Mouse (Mus musculus) MEL (cell line): ENCODE measurements around the gene Rarb. TPM values are rescaled to one million over a fixed set of nuclear protein-coding genes. Genes with fewer than 3 reads are reported as not detected.

ENCODE experiments used
- DNase-seq: peaks from one replicate; pipeline ENCODE4 v3.0.0; 2011; ENCODE audit warnings: low read depth, low spot score
- H3K27ac ChIP-seq: 2 replicates; pipeline ENCODE4 v1.5.1; 2012; ENCODE audit warnings: low read depth, mild to moderate bottlenecking, control low read depth, low read length, moderate library complexity; ENCODE audit not compliant: control insufficient read depth
- H3K27me3 ChIP-seq, 2 experiments: fragments of 150-350 bp in 1 of 2; sonication (generic) in 1 of 2; 2 replicates each; pipeline ENCODE4 v1.6.1; 2012; ENCODE audit warnings: low read length in 2 of 2, mild to moderate bottlenecking in 2 of 2, improper control_type of control experiment in 1 of 2, moderate library complexity in 1 of 2; ENCODE audit not compliant: insufficient read depth in 2 of 2, control insufficient read depth in 1 of 2
- H3K36me3 ChIP-seq, 2 experiments: 2 replicates each; pipeline ENCODE4 v1.6.1; 2012 to 2014; ENCODE audit warnings: low read length in 2 of 2, improper control_type of control experiment in 1 of 2, inconsistent platforms in 1 of 2, mild to moderate bottlenecking in 1 of 2; ENCODE audit not compliant: insufficient read depth in 2 of 2, control insufficient read depth in 1 of 2
- H3K4me1 ChIP-seq, 2 experiments: fragments of 150-350 bp in 1 of 2; sonication (generic) in 1 of 2; 2 replicates each; pipeline ENCODE4 v1.6.1; 2012; ENCODE audit warnings: low read length in 2 of 2, improper control_type of control experiment in 1 of 2, mild to moderate bottlenecking in 1 of 2; ENCODE audit not compliant: insufficient read depth in 2 of 2, control insufficient read depth in 1 of 2
- H3K4me3 ChIP-seq, 2 experiments: fragments of 150-350 bp in 1 of 2; sonication (generic) in 1 of 2; 2 replicates each; pipeline ENCODE4 v1.5.1; 2012; ENCODE audit warnings: low read depth in 2 of 2, low read length in 2 of 2, mild to moderate bottlenecking in 2 of 2, moderate library complexity in 2 of 2, control low read depth in 1 of 2, improper control_type of control experiment in 1 of 2; ENCODE audit not compliant: control insufficient read depth in 1 of 2, insufficient read depth in 1 of 2
- H3K79me2 ChIP-seq: 2 replicates; pipeline ENCODE4 v1.6.1; 2012; ENCODE audit warnings: mild to moderate bottlenecking, low read length, moderate library complexity; ENCODE audit not compliant: control insufficient read depth, poor library complexity, insufficient read depth
- H3K9ac ChIP-seq: 2 replicates; pipeline ENCODE4 v1.6.1; 2012; ENCODE audit warnings: low read depth, mild to moderate bottlenecking, control low read depth, low read length, moderate library complexity; ENCODE audit not compliant: control insufficient read depth, poor library complexity, severe bottlenecking
- H3K9me3 ChIP-seq: fragments of 150-350 bp; sonication (generic); replicated peaks from 2 replicates; pipeline ENCODE4 v1.6.1; 2012; ENCODE audit warnings: mild to moderate bottlenecking, low read length, improper control_type of control experiment, moderate library complexity; ENCODE audit not compliant: insufficient read depth
- BHLHE40 ChIP-seq: IDR thresholded peaks from 2 replicates; pipeline ENCODE4 v1.6.1; 2012; ENCODE audit warnings: low read depth, mild to moderate bottlenecking, inconsistent platforms, low read length, improper control_type of control experiment, borderline replicate concordance
- CHD1 ChIP-seq: IDR thresholded peaks from 2 replicates; pipeline ENCODE4 v1.6.1; 2012; ENCODE audit warnings: low read depth, mild to moderate bottlenecking, inconsistent platforms, low read length, improper control_type of control experiment
- CHD2 ChIP-seq: IDR thresholded peaks from 2 replicates; pipeline ENCODE4 v1.6.1; 2011; ENCODE audit warnings: low read length, improper control_type of control experiment
- CTCF ChIP-seq, 3 experiments: IDR thresholded peaks in 2 of 3; conservative IDR thresholded peaks in 1 of 3; 2 replicates each; pipeline ENCODE4 v1.5.1; 2011 to 2012; ENCODE audit warnings: low read length in 3 of 3, low read depth in 2 of 3, mild to moderate bottlenecking in 2 of 3, improper control_type of control experiment in 1 of 3, inconsistent platforms in 1 of 3, mixed read lengths in 1 of 3, moderate library complexity in 1 of 3; ENCODE audit not compliant: control insufficient read depth in 1 of 3, insufficient read depth in 1 of 3, poor library complexity in 1 of 3, severe bottlenecking in 1 of 3
- ELF1 ChIP-seq: IDR thresholded peaks from 2 replicates; pipeline ENCODE4 v1.6.1; 2014; ENCODE audit warnings: low read depth, mild to moderate bottlenecking, inconsistent platforms, low read length, improper control_type of control experiment, moderate library complexity
- ETS1 ChIP-seq: IDR thresholded peaks from 2 replicates; pipeline ENCODE4 v1.6.1; 2012; ENCODE audit warnings: low read depth, mild to moderate bottlenecking, inconsistent platforms, low read length, improper control_type of control experiment, moderate library complexity
- JUND ChIP-seq: IDR thresholded peaks from 2 replicates; pipeline ENCODE4 v1.6.1; 2011; ENCODE audit warnings: low read depth, mild to moderate bottlenecking, improper control_type of control experiment, low read length
- KAT2A ChIP-seq: conservative IDR thresholded peaks from 2 replicates; pipeline ENCODE4 v1.6.1; 2012; ENCODE audit warnings: low read depth, low read length, improper control_type of control experiment, inconsistent platforms
- MAFK ChIP-seq: IDR thresholded peaks from 2 replicates; pipeline ENCODE4 v1.6.1; 2011; ENCODE audit warnings: low read depth, mild to moderate bottlenecking, low read length, improper control_type of control experiment, borderline replicate concordance
- MAZ ChIP-seq: IDR thresholded peaks from 2 replicates; pipeline ENCODE4 v1.6.1; 2012; ENCODE audit warnings: low read depth, mild to moderate bottlenecking, inconsistent platforms, low read length, improper control_type of control experiment
- MEF2A ChIP-seq: IDR thresholded peaks from 2 replicates; pipeline ENCODE4 v1.6.1; 2014; ENCODE audit warnings: low read depth, mild to moderate bottlenecking, inconsistent platforms, low read length, improper control_type of control experiment; ENCODE audit not compliant: poor library complexity, insufficient replicate concordance, severe bottlenecking; ENCODE audit errors: extremely low read depth
- MYB ChIP-seq: IDR thresholded peaks from 2 replicates; pipeline ENCODE4 v1.6.1; 2011; ENCODE audit warnings: mild to moderate bottlenecking, low read depth, low read length, improper control_type of control experiment
- MYC ChIP-seq: IDR thresholded peaks from 2 replicates; pipeline ENCODE4 v1.6.1; 2011; ENCODE audit warnings: low read depth, mild to moderate bottlenecking, low read length, improper control_type of control experiment, moderate library complexity
- NELFE ChIP-seq: IDR thresholded peaks from 2 replicates; pipeline ENCODE4 v1.6.1; 2011; ENCODE audit warnings: low read depth, low read length, improper control_type of control experiment
- NRF1 ChIP-seq: IDR thresholded peaks from 2 replicates; pipeline ENCODE4 v1.6.1; 2014; ENCODE audit warnings: low read depth, mild to moderate bottlenecking, inconsistent platforms, low read length, improper control_type of control experiment, moderate library complexity; ENCODE audit not compliant: poor library complexity, insufficient read depth, severe bottlenecking
- POLR2AphosphoS2 ChIP-seq: IDR thresholded peaks from 2 replicates; pipeline ENCODE4 v1.6.1; 2011; ENCODE audit warnings: low read length, improper control_type of control experiment
- RAD21 ChIP-seq: IDR thresholded peaks from 2 replicates; pipeline ENCODE4 v1.6.1; 2011; ENCODE audit warnings: mild to moderate bottlenecking, low read depth, low read length, improper control_type of control experiment
- RCOR1 ChIP-seq: IDR thresholded peaks from 2 replicates; pipeline ENCODE4 v1.6.1; 2012; ENCODE audit warnings: low read depth, mild to moderate bottlenecking, inconsistent platforms, low read length, improper control_type of control experiment
- SIN3A ChIP-seq: IDR thresholded peaks from 2 replicates; pipeline ENCODE4 v1.6.1; 2012; ENCODE audit warnings: low read length, improper control_type of control experiment, inconsistent platforms
- SMC3 ChIP-seq: IDR thresholded peaks from 2 replicates; pipeline ENCODE4 v1.6.1; 2011; ENCODE audit warnings: low read depth, low read length, improper control_type of control experiment
- TAL1 ChIP-seq: IDR thresholded peaks from 2 replicates; pipeline ENCODE4 v1.6.1; 2012; ENCODE audit warnings: mild to moderate bottlenecking, inconsistent platforms, low read length, moderate library complexity, mixed read lengths
- TBP ChIP-seq: IDR thresholded peaks from 2 replicates; pipeline ENCODE4 v1.8.0; 2011; ENCODE audit warnings: low read depth, low read length, improper control_type of control experiment
- TCF12 ChIP-seq: IDR thresholded peaks from 2 replicates; pipeline ENCODE4 v1.6.1; 2014; ENCODE audit warnings: low read depth, mild to moderate bottlenecking, inconsistent platforms, low read length, improper control_type of control experiment, moderate library complexity
- UBTF ChIP-seq: IDR thresholded peaks from 2 replicates; pipeline ENCODE4 v1.6.1; 2012; ENCODE audit warnings: low read depth, mild to moderate bottlenecking, inconsistent platforms, low read length, improper control_type of control experiment, moderate library complexity, borderline replicate concordance; ENCODE audit not compliant: insufficient read depth
- USF1 ChIP-seq: IDR thresholded peaks from 2 replicates; pipeline ENCODE4 v1.6.1; 2014; ENCODE audit warnings: low read depth, mild to moderate bottlenecking, inconsistent platforms, low read length, improper control_type of control experiment, moderate library complexity
- USF2 ChIP-seq, 2 experiments: IDR thresholded peaks; 2 replicates each; pipeline ENCODE4 v1.6.1; 2011 to 2012; ENCODE audit warnings: improper control_type of control experiment in 2 of 2, low read length in 2 of 2, borderline replicate concordance in 1 of 2, inconsistent platforms in 1 of 2, low read depth in 1 of 2, mild to moderate bottlenecking in 1 of 2; ENCODE audit not compliant: insufficient read depth in 1 of 2
- ZC3H11A ChIP-seq: IDR thresholded peaks from 2 replicates; pipeline ENCODE4 v1.6.1; 2012; ENCODE audit warnings: low read depth, mild to moderate bottlenecking, inconsistent platforms, low read length, improper control_type of control experiment
- ZKSCAN1 ChIP-seq: IDR thresholded peaks from 2 replicates; pipeline ENCODE4 v1.6.1; 2012; ENCODE audit warnings: low read depth, mild to moderate bottlenecking, inconsistent platforms, low read length, improper control_type of control experiment, moderate library complexity
- ZMIZ1 ChIP-seq: IDR thresholded peaks from 2 replicates; pipeline ENCODE4 v1.6.1; 2012; ENCODE audit warnings: low read depth, mild to moderate bottlenecking, inconsistent platforms, low read length, improper control_type of control experiment, moderate library complexity
- ZNF384 ChIP-seq: IDR thresholded peaks from 2 replicates; pipeline ENCODE4 v1.6.1; 2012; ENCODE audit warnings: low read depth, mild to moderate bottlenecking, inconsistent platforms, low read length, improper control_type of control experiment
- polyA plus RNA-seq, 2 experiments: library from polyadenylated mRNA; stranded (reverse) in 1 of 2; unstranded in 1 of 2; fragments of >175 nt in 1 of 2; fragments of >200 nt in 1 of 2; gene quantifications; 2 replicates each; pipeline versions ENCODE4 v1.2.1 to v1.2.4; 2012; ENCODE audit warnings: low replicate concordance in 2 of 2, low read depth in 1 of 2; ENCODE audit not compliant: insufficient read length in 2 of 2, insufficient read depth in 1 of 2, missing spikeins in 1 of 2
- total RNA-seq: library from RNA; depleted of rRNA; stranded (reverse); fragments of 300-350 nt; gene quantifications from 2 replicates; pipeline ENCODE4 v1.2.3, GENCODE M21; 2012

Rarb gene
- total and polyA plus RNA-seq, 3 experiments = not detected

DNA sequence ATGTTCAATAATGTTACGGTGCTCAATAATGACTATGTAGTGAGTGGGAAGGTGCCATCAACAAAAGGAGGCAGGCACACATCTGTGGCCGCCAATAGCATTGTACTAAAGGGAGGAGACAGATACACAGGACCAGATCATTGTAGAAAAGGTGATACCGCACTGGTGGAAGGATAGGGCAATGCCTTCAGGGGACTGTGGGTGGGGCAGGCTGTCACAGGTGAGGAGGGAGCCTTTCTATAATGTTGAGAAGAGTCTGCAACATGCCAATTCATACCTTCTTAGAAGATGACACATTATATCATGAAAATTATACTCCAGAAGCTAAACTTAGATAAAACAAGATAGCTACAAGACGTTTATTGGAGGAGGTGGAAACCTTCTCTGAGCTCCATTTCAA is 381.6 kb downstream of the Rarb start:
- Histone ChIP-seq H3K4me1 (no peaks in the 10 kb centered on the region), H3K4me3 (no peak overlapping the region), H3K27ac (no peak overlapping the region), H3K27me3 (no peaks in the 10 kb centered on the region), H3K9me3 (no peaks in the 10 kb centered on the region), H3K79me2 (no peaks in the 10 kb centered on the region), H3K36me3 (no peaks in the 10 kb centered on the region), H3K9ac (no peak overlapping the region)
- TF ChIP-seq ZMIZ1 (no peak), RCOR1 (no peak), NELFE (no peak), NRF1 (no peak), ZKSCAN1 (no peak), CHD2 (no peak), BHLHE40 (no peak), UBTF (no peak), SIN3A (no peak), MAFK (no peak), MYC (no peak), USF1 (no peak), MEF2A (no peak), KAT2A (no peak), ZNF384 (no peak), ELF1 (no peak), MYB (no peak), MAZ (no peak), ZC3H11A (no peak), TCF12 (no peak)
- no peak for DNase-seq

DNA sequence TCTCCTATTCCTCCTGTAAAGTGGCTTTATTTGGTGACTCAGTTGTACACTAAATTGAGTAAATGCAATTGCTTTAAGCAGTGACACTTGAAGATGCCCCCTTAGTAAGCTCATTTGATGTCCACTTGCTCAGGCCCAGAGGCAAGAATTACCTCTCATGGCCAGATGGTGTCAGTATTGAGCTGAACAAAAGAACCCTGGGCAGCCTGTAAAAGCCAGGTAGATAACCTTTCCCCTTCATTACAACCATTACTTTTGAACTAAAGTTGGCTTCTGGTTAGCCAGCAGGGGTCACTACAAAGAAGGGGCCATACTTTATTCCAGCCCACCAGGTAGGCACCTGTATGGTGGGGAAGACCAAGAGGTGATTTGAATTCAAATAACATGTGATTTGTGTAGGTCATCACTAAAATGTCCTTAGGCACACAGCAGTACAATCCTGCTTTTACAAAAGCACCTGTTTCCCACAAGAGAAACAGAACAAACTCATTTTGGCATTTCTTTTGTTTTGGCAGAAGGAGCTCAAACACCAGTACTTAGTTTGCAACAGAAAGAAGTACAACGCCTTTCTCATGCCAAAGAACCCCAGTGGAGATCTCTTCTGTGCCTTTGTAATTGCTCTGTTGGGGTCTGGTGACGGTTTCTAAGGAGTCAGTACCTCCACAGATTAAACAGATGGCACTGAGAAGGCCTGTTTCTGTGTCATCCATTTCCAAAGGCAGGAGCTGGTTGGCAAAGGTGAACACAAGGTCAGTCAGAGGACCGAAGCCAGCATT is 384.4 kb downstream of the Rarb start:
- Histone ChIP-seq H3K4me3 (no peak overlapping the region), H3K27me3 (no peaks in the 10 kb centered on the region), H3K79me2 (no peaks in the 10 kb centered on the region), H3K9me3 (no peaks in the 10 kb centered on the region), H3K9ac (no peak overlapping the region), H3K27ac (no peak overlapping the region), H3K36me3 (peaks cover 0 to 4% of the 10 kb centered on the region in 2 experiments; a peak in 2 of 4 replicates), H3K4me1 (no peaks in the 10 kb centered on the region)
- DNase-seq = peak; percentile 65
- TF ChIP-seq JUND (no peak), TBP (no peak), CTCF (IDR thresholded peaks at IDR 0.05 in 2 of 3, conservative IDR thresholded peaks at IDR 0.05 in 1 of 3; ENCODE audit: control insufficient read depth in 1 of 3, insufficient read depth in 1 of 3, low read depth in 2 of 3, low read length in 3 of 3, poor library complexity in 1 of 3, severe bottlenecking in 1 of 3) (peak; percentile 52 to 84 (median 69)), ZC3H11A (peak; percentile 55), SMC3 (peak; percentile 76), RAD21 (peak; percentile 76), TAL1 (no peak), UBTF (no peak), CHD1 (no peak), KAT2A (no peak), USF2 (IDR thresholded peaks at IDR 0.05; ENCODE audit: borderline replicate concordance in 1 of 2, insufficient read depth in 1 of 2, low read depth in 1 of 2, low read length in 2 of 2) (no peak), ETS1 (no peak), POLR2AphosphoS2 (no peak), ELF1 (no peak), MAZ (no peak)
